In the genomic region with DNA sequence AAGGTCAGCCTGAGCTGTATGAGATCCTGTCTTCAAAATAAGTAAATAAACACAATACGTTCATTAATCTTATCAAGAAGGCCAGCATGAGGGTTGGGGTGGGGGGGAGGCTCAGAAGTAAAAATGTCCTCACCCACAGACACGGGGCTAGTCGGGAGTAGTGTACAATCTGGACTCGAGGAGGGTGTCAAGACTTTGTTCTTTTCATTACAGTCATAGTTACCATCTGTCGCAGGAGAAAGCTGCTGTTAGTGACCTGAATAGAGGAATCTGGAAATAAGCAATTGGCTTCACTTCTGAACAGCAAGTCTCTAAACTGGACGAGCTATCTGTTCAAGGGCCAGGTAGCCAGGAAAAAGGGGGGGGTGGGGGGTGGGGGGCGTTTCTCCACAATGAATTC, we compare ENCODE assay signal across 10 mouse cellular contexts. TPM values are rescaled to one million over a fixed set of nuclear protein-coding genes. Genes with fewer than 3 reads are reported as not detected.
DNase-seq lines count a peak whose midpoint lies in the region; ATAC-seq and TF ChIP-seq lines count a peak whose summit lies in the region.
"Had no signal": no experiment of that assay in that cellular context is flagged by ENCODE, and none has a peak within 500 bp of the region (broad histone marks: within the 10 kb centered on the region; RNA-seq: fewer than 3 reads in every experiment).

No protein-coding gene starts in this region.

- H3K4me1 ChIP-seq in lung, embryonic 15.5 days: peaks cover 27% of the 10 kb centered on the region
- no peaks in the 10 kb centered on the region for H3K4me1 ChIP-seq in forebrain, postnatal 0 days (ENCODE audit: insufficient read depth)
- H3K4me1 ChIP-seq in midbrain, embryonic 10.5 days: peaks cover 41% of the 10 kb centered on the region

- DNase-seq in lung, postnatal 4 days: no peak
- DNase-seq in forebrain, postnatal 0 days: no peak
- no peak for DNase-seq in midbrain, embryonic 10.5 days (ENCODE audit: low spot score)
- no peak for DNase-seq in thymus, postnatal 4 days
- DNase-seq in adrenal gland, postnatal 14 days: no peak
- DNase-seq in spleen, postnatal 10 days (ENCODE audit: low spot score in 2 of 2): no peak
- DNase-seq: cerebellum, adult 8-10 months had no signal

- peak overlapping the region; percentile 14; the same call in 1 of the 2 replicates for H3K27ac ChIP-seq in lung, embryonic 15.5 days
- H3K27ac ChIP-seq in forebrain, postnatal 0 days (ENCODE audit: low read depth, low read length): no peak overlapping the region
- H3K27ac ChIP-seq in midbrain, embryonic 10.5 days (replicated peaks): peak overlapping the region; percentile 97

- H3K4me2 ChIP-seq in lung, embryonic 15.5 days: peak overlapping the region; percentile 91
- H3K4me2 ChIP-seq in forebrain, postnatal 0 days (ENCODE audit: low read depth): peak overlapping the region; percentile 98

- peak overlapping the region; percentile 92 for H3K4me3 ChIP-seq in lung, embryonic 15.5 days
- H3K4me3 ChIP-seq in forebrain, postnatal 0 days (ENCODE audit: low read depth, low read length): no peak overlapping the region
- H3K4me3 ChIP-seq in midbrain, embryonic 10.5 days: peak overlapping the region; percentile 92

- peak overlapping the region; percentile 75; the same call in 1 of the 2 replicates for H3K9ac ChIP-seq in lung, embryonic 15.5 days
- no peak overlapping the region for H3K9ac ChIP-seq in forebrain, postnatal 0 days

- WGBS in lung, embryonic 15.5 days: 29% methylated on average over 7 of the region's 7 CpGs
- 28% methylated on average over 7 of the region's 7 CpGs for WGBS in forebrain, postnatal 0 days
- WGBS in midbrain, embryonic 10.5 days: 60% methylated on average over 7 of the region's 7 CpGs

- no peaks in the 10 kb centered on the region for H3K27me3 ChIP-seq in lung, embryonic 15.5 days
- no peaks in the 10 kb centered on the region for H3K27me3 ChIP-seq in forebrain, postnatal 0 days (ENCODE audit: insufficient read depth, low read length)
- H3K27me3 ChIP-seq in midbrain, embryonic 10.5 days (ENCODE audit: low read depth, poor library complexity, severe bottlenecking): peaks cover 20% of the 10 kb centered on the region; the same call in 1 of the 2 replicates

- H3K9me3 ChIP-seq in lung, embryonic 15.5 days: no peaks in the 10 kb centered on the region
- no peaks in the 10 kb centered on the region for H3K9me3 ChIP-seq in forebrain, postnatal 0 days (ENCODE audit: low read length)
- peaks cover 7% of the 10 kb centered on the region; the same call in 1 of the 2 replicates for H3K9me3 ChIP-seq in midbrain, embryonic 10.5 days (replicated peaks)

- no peak for ATAC-seq in lung, embryonic 15.5 days (ENCODE audit: borderline replicate concordance, extremely low read depth, low FRiP score, low TSS enrichment)
- ATAC-seq in forebrain, postnatal 0 days: no peak

- no peak for TF ChIP-seq CTCF in forebrain, postnatal 0 days (IDR thresholded peaks at IDR 0.05; ENCODE audit: low read depth)

- H3K36me3 ChIP-seq in lung, embryonic 15.5 days: no peaks in the 10 kb centered on the region
- H3K36me3 ChIP-seq in forebrain, postnatal 0 days (ENCODE audit: insufficient read depth): no peaks in the 10 kb centered on the region
- H3K36me3 ChIP-seq in midbrain, embryonic 10.5 days: no peaks in the 10 kb centered on the region

RNA-seq across cellular contexts. Expression of gene Reck, which starts 0.8 kb away (rescaled TPM):
- 23.0 and 23.2 TPM in 2 replicates for polyA plus RNA-seq in lung, embryonic 15.5 days (2015; fragmentation: Nextera tagmentation; extraction: Ambion mirVana)
- total RNA-seq in forebrain, postnatal 0 days (2014; rRNA removed): 3.5 and 6.5 TPM in 2 replicates
- polyA plus RNA-seq in forebrain, postnatal 0 days (2015; fragmentation: Nextera tagmentation; extraction: Ambion mirVana): 2.2 and 2.8 TPM in 2 replicates
- polyA plus RNA-seq in midbrain, embryonic 10.5 days (2016; fragmentation: Nextera tagmentation; extraction: Ambion mirVana): 8.7 and 10.0 TPM in 2 replicates
- total RNA-seq in adrenal gland, postnatal 14 days (2021): 14.6 and 16.6 TPM in 2 replicates

RNA-seq across cellular contexts. Expression of gene Olfr155, which starts 23.1 kb away (rescaled TPM):
- not detected in 2 replicates for polyA plus RNA-seq in lung, embryonic 15.5 days (2015; fragmentation: Nextera tagmentation; extraction: Ambion mirVana)
- not detected in 2 replicates for total RNA-seq in forebrain, postnatal 0 days (2014; rRNA removed)
- not detected in 2 replicates for polyA plus RNA-seq in forebrain, postnatal 0 days (2015; fragmentation: Nextera tagmentation; extraction: Ambion mirVana)
- not detected in 2 replicates for polyA plus RNA-seq in midbrain, embryonic 10.5 days (2016; fragmentation: Nextera tagmentation; extraction: Ambion mirVana)
- total RNA-seq in adrenal gland, postnatal 14 days (2021): not detected in 2 replicates
- total RNA-seq: gastrocnemius, adult 8-10 months; left cerebral cortex, postnatal 10 days had no signal

RNA-seq across cellular contexts. Expression of gene Olfr157, which starts 34.5 kb away (rescaled TPM):
- not detected in 2 replicates for polyA plus RNA-seq in lung, embryonic 15.5 days (2015; fragmentation: Nextera tagmentation; extraction: Ambion mirVana)
- total RNA-seq in forebrain, postnatal 0 days (2014; rRNA removed): not detected in 2 replicates
- polyA plus RNA-seq in forebrain, postnatal 0 days (2015; fragmentation: Nextera tagmentation; extraction: Ambion mirVana): not detected in 2 replicates
- polyA plus RNA-seq in midbrain, embryonic 10.5 days (2016; fragmentation: Nextera tagmentation; extraction: Ambion mirVana): not detected in 2 replicates
- total RNA-seq in adrenal gland, postnatal 14 days (2021): not detected in 2 replicates
- total RNA-seq: gastrocnemius, adult 8-10 months; left cerebral cortex, postnatal 10 days had no signal

RNA-seq across cellular contexts. Expression of gene Olfr156, which starts 50.8 kb away (rescaled TPM):
- not detected in 2 replicates for polyA plus RNA-seq in lung, embryonic 15.5 days (2015; fragmentation: Nextera tagmentation; extraction: Ambion mirVana)
- total RNA-seq in forebrain, postnatal 0 days (2014; rRNA removed): not detected in 2 replicates
- polyA plus RNA-seq in forebrain, postnatal 0 days (2015; fragmentation: Nextera tagmentation; extraction: Ambion mirVana): not detected in 2 replicates
- not detected in 2 replicates for polyA plus RNA-seq in midbrain, embryonic 10.5 days (2016; fragmentation: Nextera tagmentation; extraction: Ambion mirVana)
- total RNA-seq in adrenal gland, postnatal 14 days (2021): not detected in 2 replicates
- total RNA-seq: gastrocnemius, adult 8-10 months; left cerebral cortex, postnatal 10 days had no signal
